ENCODE assay signal across 14 mouse cellular contexts in genomic region chr12:40805257-40805656, GRCm38 (mm10).
"Had no signal": no experiment of that assay in that cellular context is flagged by ENCODE, and none has a peak within 500 bp of the region (broad histone marks: within the 10 kb centered on the region; RNA-seq: fewer than 3 reads in every experiment).

No protein-coding gene starts in this region.

- DNase-seq: lung, adult 18-20 months; lung, embryonic 14.5 days; lung, postnatal 10 days; lung, postnatal 4 days; midbrain, embryonic 14.5 days; retina, postnatal 1 day; right cerebral cortex, adult 18-20 months; right cerebral cortex, postnatal 25 days; right cerebral cortex, postnatal 4 days; spleen, adult 18-20 months; thymus, adult 2 months; thymus, postnatal 25 days; thymus, postnatal 4 days had no signal

- ATAC-seq: midbrain, embryonic 16.5 days had no signal
